Mouse (Mus musculus) hindbrain, embryonic 11.5 days (tissue): ENCODE measurements around the gene Vps37b. TPM values are rescaled to one million over a fixed set of nuclear protein-coding genes. Genes with fewer than 3 reads are reported as not detected.

Source experiments
- ATAC-seq: fragments of 200-750 bp; cut with Nextera tagmentation; 2 replicates; pipeline ENCODE4 v1.8.0; 2017; ENCODE audit warnings: mild to moderate bottlenecking, moderate TSS enrichment, moderate library complexity; ENCODE audit not compliant: low FRiP score
- DNase-seq: peaks from one replicate; pipeline ENCODE4 v3.0.0-alpha.2; 2015; ENCODE audit warnings: low spot score
- H3K27ac ChIP-seq: fragments of 300-500 bp; sonication (generic); 2 replicates; pipeline ENCODE4 v1.5.1; 2014; ENCODE audit warnings: mild to moderate bottlenecking, low read depth, low read length
- H3K27me3 ChIP-seq: fragments of 300-500 bp; sonication (generic); 2 replicates; pipeline ENCODE4 v1.6.1; 2014; ENCODE audit warnings: mild to moderate bottlenecking, low read length, moderate library complexity, mixed read lengths; ENCODE audit not compliant: control insufficient read depth, insufficient read depth
- H3K36me3 ChIP-seq: fragments of 300-500 bp; sonication (generic); 2 replicates; pipeline ENCODE4 v1.6.1; 2014; ENCODE audit warnings: mild to moderate bottlenecking, low read length, moderate library complexity, mixed read lengths; ENCODE audit not compliant: control insufficient read depth, insufficient read depth
- H3K4me1 ChIP-seq: fragments of 300-500 bp; sonication (generic); replicated peaks from 2 replicates; pipeline ENCODE4 v1.6.1; 2014; ENCODE audit warnings: low read length, mixed read lengths; ENCODE audit not compliant: control insufficient read depth, insufficient read depth
- H3K4me2 ChIP-seq: fragments of 300-500 bp; sonication (generic); replicated peaks from 2 replicates; pipeline ENCODE4 v1.6.1; 2014; ENCODE audit warnings: mild to moderate bottlenecking, low read depth, low read length
- H3K4me3 ChIP-seq: fragments of 300-500 bp; sonication (generic); 2 replicates; pipeline ENCODE4 v1.5.1; 2014; ENCODE audit warnings: low read depth, low read length
- H3K9ac ChIP-seq: fragments of 300-500 bp; sonication (generic); 2 replicates; pipeline ENCODE4 v1.6.1; 2014; ENCODE audit warnings: low read depth, low read length
- H3K9me3 ChIP-seq: fragments of 300-500 bp; sonication (generic); 2 replicates; pipeline ENCODE4 v1.6.1; 2016; ENCODE audit warnings: low read length; ENCODE audit not compliant: control insufficient read depth
- WGBS: fragments of 180-500 bp; shearing (Covaris S2); extraction: QIAGEN DNeasy Blood & Tissue Kit; methylation state at CpG from one replicate; pipeline ENCODE4 v1.1.7; 2014; 5-methylcytosine and 5-hydroxymethylcytosine counted together
- polyA plus RNA-seq: library from polyadenylated mRNA; unstranded; fragments of >200 nt; fragmentation: Nextera tagmentation; extraction: Ambion mirVana; gene quantifications from 2 replicates; pipeline ENCODE4 v1.2.1, GENCODE M21; 2014

The Vps37b gene
- polyA plus RNA-seq, 1 experiment from 2014 or later, result 38.3 TPM

GRCm38 (mm10) chr5:124036836-124037235, 4.8 kb upstream of the Vps37b start:
- DNase-seq (peak; percentile 80), ATAC-seq (peak; percentile 82)
- H3K4me3 ChIP-seq, result no peak overlapping the region
- no peak overlapping the region for H3K4me2 ChIP-seq
- H3K27ac ChIP-seq, result peak overlapping the region; percentile 30; the same call in 1 of the 2 replicates
- H3K4me1 ChIP-seq, result no peaks in the 10 kb centered on the region; the same call in 1 of the 2 replicates
- H3K27me3 ChIP-seq, result no peaks in the 10 kb centered on the region
- no peak overlapping the region for H3K9ac ChIP-seq
- WGBS, result 33% methylated on average over 5 of the region's 5 CpGs
- H3K9me3 ChIP-seq, result no peaks in the 10 kb centered on the region
- H3K36me3 ChIP-seq, result no peaks in the 10 kb centered on the region

GRCm38 (mm10) chr5:124036341-124036740, 4.3 kb upstream of the Vps37b start:
- H3K4me2 ChIP-seq, result no peak overlapping the region
- H3K4me3 ChIP-seq, result no peak overlapping the region
- H3K27me3 ChIP-seq, result no peaks in the 10 kb centered on the region
- no peaks in the 10 kb centered on the region for H3K9me3 ChIP-seq
- H3K27ac ChIP-seq, result peak overlapping the region; percentile 75; the same call in 1 of the 2 replicates
- peak; percentile 28; the same call in 1 of the 2 replicates for ATAC-seq
- WGBS, result 27% methylated on average over 6 of the region's 6 CpGs
- no peak for DNase-seq
- no peaks in the 10 kb centered on the region; the same call in 1 of the 2 replicates for H3K4me1 ChIP-seq
- H3K9ac ChIP-seq, result no peak overlapping the region
- no peaks in the 10 kb centered on the region for H3K36me3 ChIP-seq

GRCm38 (mm10) chr5:124035806-124036205, 3.7 kb upstream of the Vps37b start:
- no peak overlapping the region for H3K4me2 ChIP-seq
- H3K27me3 ChIP-seq, result no peaks in the 10 kb centered on the region
- H3K27ac ChIP-seq, result peak overlapping the region; percentile 75; the same call in 1 of the 2 replicates
- H3K4me1 ChIP-seq, result no peaks in the 10 kb centered on the region; the same call in 1 of the 2 replicates
- no peak overlapping the region for H3K4me3 ChIP-seq
- H3K9me3 ChIP-seq, result no peaks in the 10 kb centered on the region
- H3K9ac ChIP-seq, result no peak overlapping the region
- WGBS, result 82% methylated on average over 7 of the region's 8 CpGs
- ATAC-seq (no peak), DNase-seq (no peak)
- no peaks in the 10 kb centered on the region for H3K36me3 ChIP-seq

- H3K27me3 ChIP-seq, result no peaks in the 10 kb centered on the region
- no peaks in the 10 kb centered on the region; the same call in 1 of the 2 replicates for H3K4me1 ChIP-seq
- no peaks in the 10 kb centered on the region for H3K9me3 ChIP-seq
- DNase-seq, result no peak
- no peak overlapping the region for H3K27ac ChIP-seq
- no peaks in the 10 kb centered on the region for H3K36me3 ChIP-seq
- no peak overlapping the region for H3K4me3 ChIP-seq
- WGBS, result 93% methylated on average over 9 of the region's 9 CpGs
- ATAC-seq, result no peak
- no peak overlapping the region for H3K9ac ChIP-seq
- no peak overlapping the region for H3K4me2 ChIP-seq
These were observed 3.3 kb upstream of the Vps37b start for GRCm38 (mm10) chr5:124035406-124035805.

- ATAC-seq (no peak), DNase-seq (no peak)
- Histone ChIP-seq H3K4me1 (no peaks in the 10 kb centered on the region; the same call in 1 of the 2 replicates), H3K4me2 (no peak overlapping the region), H3K9ac (no peak overlapping the region), H3K36me3 (no peaks in the 10 kb centered on the region), H3K9me3 (no peaks in the 10 kb centered on the region), H3K27me3 (no peaks in the 10 kb centered on the region), H3K27ac (no peak overlapping the region), H3K4me3 (no peak overlapping the region)
- 86% methylated on average over 11 of the region's 11 CpGs for WGBS
These were observed 2.4 kb upstream of the Vps37b start for GRCm38 (mm10) chr5:124034471-124034870.

- 2% methylated on average over 26 of the region's 26 CpGs for WGBS
- no peaks in the 10 kb centered on the region for H3K27me3 ChIP-seq
- H3K4me2 ChIP-seq, result peak overlapping the region; percentile 68
- DNase-seq, result peak; percentile 61
- H3K4me1 ChIP-seq, result peaks cover 4% of the 10 kb centered on the region
- no peaks in the 10 kb centered on the region for H3K36me3 ChIP-seq
- peak overlapping the region; percentile 89 for H3K4me3 ChIP-seq
- peak overlapping the region; percentile 81 for H3K27ac ChIP-seq
- H3K9ac ChIP-seq, result peak overlapping the region; percentile 92
- ATAC-seq, result peak; percentile 26; the same call in 1 of the 2 replicates
- H3K9me3 ChIP-seq, result no peaks in the 10 kb centered on the region
These were observed 758 bp downstream of the Vps37b start for GRCm38 (mm10) chr5:124031068-124031955.

- WGBS, result 46% methylated on average over 12 of the region's 12 CpGs
These were observed 1.5 kb downstream of the Vps37b start for GRCm38 (mm10) chr5:124030386-124031067.

GRCm38 (mm10) chr5:124029220-124030035, 2.6 kb downstream of the Vps37b start:
- Histone ChIP-seq H3K9me3 (no peaks in the 10 kb centered on the region), H3K4me1 (peaks cover 22% of the 10 kb centered on the region), H3K9ac (no peak overlapping the region), H3K4me2 (no peak overlapping the region), H3K27me3 (no peaks in the 10 kb centered on the region), H3K4me3 (no peak overlapping the region), H3K27ac (no peak overlapping the region), H3K36me3 (no peaks in the 10 kb centered on the region)
- 93% methylated on average over 19 of the region's 19 CpGs for WGBS
- DNase-seq, result no peak
- ATAC-seq, result no peak

More at GRCm38 (mm10) chr5:124030386-124031067, 1.5 kb downstream of the Vps37b start:
- Histone ChIP-seq H3K9me3 (no peaks in the 10 kb centered on the region), H3K4me1 (peaks cover 12% of the 10 kb centered on the region), H3K4me3 (peak overlapping the region; percentile 89), H3K27ac (peak overlapping the region; percentile 81), H3K4me2 (peak overlapping the region; percentile 68), H3K27me3 (no peaks in the 10 kb centered on the region), H3K36me3 (no peaks in the 10 kb centered on the region), H3K9ac (peak overlapping the region; percentile 92)
- no peak for ATAC-seq
- DNase-seq, result no peak
